Mouse (Mus musculus) ES-E14 (cell line): ENCODE measurements around the gene Zfp78.

Experiments used
- CHD2 ChIP-seq: IDR thresholded peaks from 2 replicates; pipeline ENCODE4 v1.6.1; 2014; ENCODE audit warnings: mild to moderate bottlenecking, low read depth, low read length, inconsistent platforms
- HCFC1 ChIP-seq: IDR thresholded peaks from 2 replicates; pipeline ENCODE4 v1.6.1; 2012; ENCODE audit warnings: low read length, inconsistent platforms, borderline replicate concordance; ENCODE audit not compliant: insufficient read depth
- ZC3H11A ChIP-seq: IDR thresholded peaks from 2 replicates; pipeline ENCODE4 v1.6.1; 2012; ENCODE audit warnings: low read depth, mild to moderate bottlenecking, inconsistent platforms, low read length, borderline replicate concordance
- ZNF384 ChIP-seq: IDR thresholded peaks from 2 replicates; pipeline ENCODE4 v1.6.1; 2012; ENCODE audit warnings: low read depth, low read length, inconsistent platforms

DNA sequence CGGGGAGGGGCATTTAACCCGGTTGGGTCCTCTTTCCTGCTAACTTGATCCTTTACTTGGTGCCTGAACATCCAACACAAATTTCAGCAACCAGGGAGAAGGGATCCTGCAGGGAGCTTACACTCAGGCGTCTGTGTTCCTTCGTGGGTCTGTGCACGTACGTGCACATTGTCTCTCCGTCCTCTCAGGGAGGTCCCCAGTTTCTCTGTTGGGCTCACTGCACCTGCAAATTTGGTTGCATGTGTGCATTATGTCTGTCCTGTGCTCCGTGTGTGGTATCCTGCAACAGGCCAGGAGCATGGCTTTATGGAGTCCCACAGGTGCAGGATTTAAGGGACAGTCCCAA is 52.3 kb downstream of the Zfp78 start:
- TF ChIP-seq CHD2 (no peak), ZC3H11A (no peak), HCFC1 (no peak), ZNF384 (no peak)
